Mouse (Mus musculus): ENCODE results near the gene 4930518I15Rik. TPM values are rescaled to one million over a fixed set of nuclear protein-coding genes. Genes with fewer than 3 reads are reported as not detected.
"Not testable (repeated sequence)": the region's sequence is repeated elsewhere in the genome, so short reads cannot be mapped to it uniquely, and the experiment has no call there.

Gene 4930518I15Rik
- polyA plus RNA-seq, 1 experiment from 2014 or later = 7.4 TPM

GRCm38 (mm10) chr2:156841841-156842706 is 15.7 kb downstream of the 4930518I15Rik start:
- peak overlapping the region; percentile 64 for H3K4me2 ChIP-seq (replicated peaks; ENCODE audit: low read depth, low read length)
- H3K36me3 ChIP-seq (ENCODE audit: control insufficient read depth, insufficient read depth, low read length) = peaks cover 32% of the 10 kb centered on the region
- H3K27ac ChIP-seq (ENCODE audit: low read depth, low read length) = peak overlapping the region; percentile 96
- H3K9me3 ChIP-seq (ENCODE audit: control insufficient read depth, low read length) = no peaks in the 10 kb centered on the region
- H3K4me1 ChIP-seq (ENCODE audit: control insufficient read depth, insufficient read depth, low read length) = peaks cover 50% of the 10 kb centered on the region
- H3K27me3 ChIP-seq (ENCODE audit: control insufficient read depth, insufficient read depth, low read length) = no peaks in the 10 kb centered on the region
- WGBS = 4% methylated on average over 20 of the region's 20 CpGs
- peak overlapping the region; percentile 77 for H3K4me3 ChIP-seq (ENCODE audit: low read length)
- peak overlapping the region; percentile 90; the same call in 1 of the 2 replicates for H3K9ac ChIP-seq (ENCODE audit: low read depth, low read length)
- no peak for ATAC-seq (ENCODE audit: low FRiP score, low TSS enrichment)

GRCm38 (mm10) chr2:156841028-156841840 is 16.5 kb downstream of the 4930518I15Rik start:
- Histone ChIP-seq H3K27ac (ENCODE audit: low read depth, low read length) (peak overlapping the region; percentile 96), H3K36me3 (ENCODE audit: control insufficient read depth, insufficient read depth, low read length) (peaks cover 32% of the 10 kb centered on the region), H3K9me3 (ENCODE audit: control insufficient read depth, low read length) (no peaks in the 10 kb centered on the region), H3K9ac (ENCODE audit: low read depth, low read length) (peak overlapping the region; percentile 90), H3K4me2 (replicated peaks; ENCODE audit: low read depth, low read length) (peak overlapping the region; percentile 64), H3K27me3 (ENCODE audit: control insufficient read depth, insufficient read depth, low read length) (no peaks in the 10 kb centered on the region), H3K4me1 (ENCODE audit: control insufficient read depth, insufficient read depth, low read length) (peaks cover 50% of the 10 kb centered on the region), H3K4me3 (ENCODE audit: low read length) (peak overlapping the region; percentile 77)
- WGBS = under 1% methylated on average over 41 of the region's 42 CpGs
- peak; percentile 67 for ATAC-seq (ENCODE audit: low FRiP score, low TSS enrichment)

GRCm38 (mm10) chr2:156840301-156841027 is 17.3 kb downstream of the 4930518I15Rik start:
- Histone ChIP-seq H3K4me2 (replicated peaks; ENCODE audit: low read depth, low read length) (peak overlapping the region; percentile 64), H3K4me3 (ENCODE audit: low read length) (peak overlapping the region; percentile 77), H3K27me3 (ENCODE audit: control insufficient read depth, insufficient read depth, low read length) (no peaks in the 10 kb centered on the region), H3K27ac (ENCODE audit: low read depth, low read length) (peak overlapping the region; percentile 96), H3K36me3 (ENCODE audit: control insufficient read depth, insufficient read depth, low read length) (peaks cover 31% of the 10 kb centered on the region), H3K9me3 (ENCODE audit: control insufficient read depth, low read length) (no peaks in the 10 kb centered on the region), H3K9ac (ENCODE audit: low read depth, low read length) (peak overlapping the region; percentile 90), H3K4me1 (ENCODE audit: control insufficient read depth, insufficient read depth, low read length) (peaks cover 49% of the 10 kb centered on the region)
- under 1% methylated on average over 69 of the region's 79 CpGs for WGBS
- ATAC-seq (ENCODE audit: low FRiP score, low TSS enrichment) = peak; percentile 26

- H3K4me3 ChIP-seq (ENCODE audit: low read length) = peak within 1 kb of the TSS; percentile 77
- H3K36me3 ChIP-seq (ENCODE audit: control insufficient read depth, insufficient read depth, low read length) = peaks cover 29% of the 10 kb centered on the region
- H3K4me2 ChIP-seq (replicated peaks; ENCODE audit: low read depth, low read length) = peak within 1 kb of the TSS; percentile 64
- peak within 1 kb of the TSS; percentile 90 for H3K9ac ChIP-seq (ENCODE audit: low read depth, low read length)
- H3K4me1 ChIP-seq (ENCODE audit: control insufficient read depth, insufficient read depth, low read length) = peaks cover 40% of the 10 kb centered on the region
- H3K9me3 ChIP-seq (ENCODE audit: control insufficient read depth, low read length) = no peaks in the 10 kb centered on the region
- peak within 1 kb of the TSS; percentile 96 for H3K27ac ChIP-seq (ENCODE audit: low read depth, low read length)
- peak; percentile 90 for ATAC-seq (ENCODE audit: low FRiP score, low TSS enrichment)
- 2% methylated on average over 59 of the region's 61 CpGs for WGBS
- no peaks in the 10 kb centered on the region for H3K27me3 ChIP-seq (ENCODE audit: control insufficient read depth, insufficient read depth, low read length)
Measured at GRCm38 (mm10) chr2:156839319-156840191, 18.2 kb downstream of the 4930518I15Rik start, which contains the start of gene Tgif2. Gene Tgif2, plus strand, starts transcription at chr2:156840007.

GRCm38 (mm10) chr2:156838839-156839238 is 18.9 kb downstream of the 4930518I15Rik start:
- Histone ChIP-seq H3K4me3 (ENCODE audit: low read length) (peak overlapping the region; percentile 77), H3K27ac (ENCODE audit: low read depth, low read length) (peak overlapping the region; percentile 96; the same call in 1 of the 2 replicates), H3K27me3 (ENCODE audit: control insufficient read depth, insufficient read depth, low read length) (no peaks in the 10 kb centered on the region), H3K9ac (ENCODE audit: low read depth, low read length) (peak overlapping the region; percentile 90; the same call in 1 of the 2 replicates), H3K9me3 (ENCODE audit: control insufficient read depth, low read length) (peaks cover 2% of the 10 kb centered on the region; the same call in 1 of the 2 replicates), H3K4me2 (replicated peaks; ENCODE audit: low read depth, low read length) (peak overlapping the region; percentile 64), H3K36me3 (ENCODE audit: control insufficient read depth, insufficient read depth, low read length) (peaks cover 33% of the 10 kb centered on the region), H3K4me1 (ENCODE audit: control insufficient read depth, insufficient read depth, low read length) (peaks cover 35% of the 10 kb centered on the region)
- WGBS = 61% methylated on average over 6 of the region's 6 CpGs
- no peak for ATAC-seq (ENCODE audit: low FRiP score, low TSS enrichment)

GRCm38 (mm10) chr2:156834336-156834735 is 23.4 kb downstream of the 4930518I15Rik start:
- peaks cover 12% of the 10 kb centered on the region; the same call in 1 of the 2 replicates for H3K4me1 ChIP-seq (ENCODE audit: control insufficient read depth, insufficient read depth, low read length)
- H3K4me2 ChIP-seq (replicated peaks; ENCODE audit: low read depth, low read length) = no peak overlapping the region
- peaks cover 32% of the 10 kb centered on the region for H3K9me3 ChIP-seq (ENCODE audit: control insufficient read depth, low read length)
- no peaks in the 10 kb centered on the region for H3K27me3 ChIP-seq (ENCODE audit: control insufficient read depth, insufficient read depth, low read length)
- H3K27ac ChIP-seq (ENCODE audit: low read depth, low read length) = no peak overlapping the region
- no peak overlapping the region for H3K4me3 ChIP-seq (ENCODE audit: low read length)
- peaks cover 68% of the 10 kb centered on the region for H3K36me3 ChIP-seq (ENCODE audit: control insufficient read depth, insufficient read depth, low read length)
- H3K9ac ChIP-seq (ENCODE audit: low read depth, low read length) = no peak overlapping the region
- ATAC-seq (ENCODE audit: low FRiP score, low TSS enrichment) = no peak
- WGBS = over 99% methylated on average over 11 of the region's 11 CpGs

GRCm38 (mm10) chr2:156825128-156825527 is 32.6 kb downstream of the 4930518I15Rik start:
- not testable (repeated sequence) for ATAC-seq (ENCODE audit: low FRiP score, low TSS enrichment); H3K4me1 ChIP-seq (ENCODE audit: control insufficient read depth, insufficient read depth, low read length); H3K4me3 ChIP-seq (ENCODE audit: low read length)

GRCm38 (mm10) chr2:156816116-156816515 is 41.6 kb downstream of the 4930518I15Rik start:
- Histone ChIP-seq H3K4me1 (ENCODE audit: control insufficient read depth, insufficient read depth, low read length) (peaks cover 23% of the 10 kb centered on the region), H3K27ac (ENCODE audit: low read depth, low read length) (no peak overlapping the region), H3K27me3 (ENCODE audit: control insufficient read depth, insufficient read depth, low read length) (no peaks in the 10 kb centered on the region), H3K9me3 (ENCODE audit: control insufficient read depth, low read length) (no peaks in the 10 kb centered on the region), H3K4me2 (replicated peaks; ENCODE audit: low read depth, low read length) (no peak overlapping the region), H3K9ac (ENCODE audit: low read depth, low read length) (no peak overlapping the region), H3K4me3 (ENCODE audit: low read length) (no peak overlapping the region), H3K36me3 (ENCODE audit: control insufficient read depth, insufficient read depth, low read length) (no peaks in the 10 kb centered on the region)
- ATAC-seq (ENCODE audit: low FRiP score, low TSS enrichment) = no peak
- 58% methylated on average over 1 of the region's 1 CpGs for WGBS

More at GRCm38 (mm10) chr2:156825128-156825527, 32.6 kb downstream of the 4930518I15Rik start:
- H3K9ac ChIP-seq (ENCODE audit: low read depth, low read length); H3K27ac ChIP-seq (ENCODE audit: low read depth, low read length); H3K36me3 ChIP-seq (ENCODE audit: control insufficient read depth, insufficient read depth, low read length); H3K9me3 ChIP-seq (ENCODE audit: control insufficient read depth, low read length); H3K4me2 ChIP-seq (replicated peaks; ENCODE audit: low read depth, low read length); H3K27me3 ChIP-seq (ENCODE audit: control insufficient read depth, insufficient read depth, low read length): not testable (repeated sequence)
- 85% methylated on average over 6 of the region's 6 CpGs for whole genome bisulfite sequencing

Measured in kidney, embryonic 14.5 days (tissue).